Mouse (Mus musculus) layer of hippocampus, adult 9-10 months (tissue): ENCODE data around the gene Cdrt4.
A peak's percentile ranks its signal among the peaks of the same experiment; 100 is the strongest.

ENCODE experiments used
- DNase-seq: peaks from one replicate; pipeline ENCODE4 v3.0.0; 2022; ENCODE audit warnings: low spot score

The Cdrt4 gene

DNA sequence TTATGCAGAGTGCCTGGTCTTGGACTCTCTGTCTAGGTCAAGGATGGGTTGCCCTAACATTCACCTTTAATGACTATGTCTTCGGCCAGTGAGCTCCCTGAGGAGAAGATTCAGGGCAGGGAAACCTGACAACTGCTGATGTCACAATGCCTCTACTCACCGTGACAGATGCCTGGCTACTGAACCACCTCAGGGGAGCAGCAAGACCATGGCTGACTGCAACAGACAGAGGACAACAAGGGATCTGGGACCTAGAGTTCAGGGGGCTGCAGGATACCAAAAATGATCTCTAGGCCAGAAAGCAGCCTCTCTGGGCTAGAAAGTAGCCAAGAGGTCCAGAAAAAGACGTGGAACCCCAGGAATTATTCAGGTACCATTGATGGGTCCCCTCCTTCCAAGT is at the start of gene Cdrt4:
Gene Cdrt4 (plus strand): TSS at position 182 of the 400 bp plus-strand sequence.
- DNase-seq: no peak

DNA sequence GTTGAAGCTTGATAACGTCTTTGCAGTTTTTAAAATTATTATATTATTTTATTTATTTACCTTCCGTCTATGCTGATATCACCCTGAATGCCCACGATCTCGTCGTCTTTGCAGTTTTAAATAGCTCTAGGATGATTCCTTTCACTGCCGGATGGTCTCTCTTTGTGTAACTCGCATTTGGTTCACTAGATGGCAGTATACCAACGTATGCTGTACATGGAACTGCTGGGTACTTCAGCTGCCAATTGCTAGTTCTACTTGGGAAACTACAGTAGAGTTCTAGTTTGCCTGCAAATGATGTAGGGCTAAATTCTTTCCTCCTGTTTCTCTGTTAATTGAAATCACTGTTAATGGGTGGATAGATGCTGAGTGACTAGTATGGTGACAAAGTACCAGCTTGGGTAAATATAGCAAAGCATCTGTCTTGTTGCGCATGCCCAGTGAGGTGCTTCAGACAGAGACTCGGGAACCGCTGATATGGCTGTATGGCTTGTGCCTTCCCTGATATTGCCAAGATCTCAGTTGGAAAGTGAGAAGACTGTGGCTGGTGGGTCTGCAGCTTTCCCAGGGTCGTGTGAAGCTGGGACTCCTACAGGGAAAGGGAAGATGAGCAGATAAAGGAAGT is 49.2 kb upstream of the Cdrt4 start:
- peak; percentile 97 for DNase-seq

DNA sequence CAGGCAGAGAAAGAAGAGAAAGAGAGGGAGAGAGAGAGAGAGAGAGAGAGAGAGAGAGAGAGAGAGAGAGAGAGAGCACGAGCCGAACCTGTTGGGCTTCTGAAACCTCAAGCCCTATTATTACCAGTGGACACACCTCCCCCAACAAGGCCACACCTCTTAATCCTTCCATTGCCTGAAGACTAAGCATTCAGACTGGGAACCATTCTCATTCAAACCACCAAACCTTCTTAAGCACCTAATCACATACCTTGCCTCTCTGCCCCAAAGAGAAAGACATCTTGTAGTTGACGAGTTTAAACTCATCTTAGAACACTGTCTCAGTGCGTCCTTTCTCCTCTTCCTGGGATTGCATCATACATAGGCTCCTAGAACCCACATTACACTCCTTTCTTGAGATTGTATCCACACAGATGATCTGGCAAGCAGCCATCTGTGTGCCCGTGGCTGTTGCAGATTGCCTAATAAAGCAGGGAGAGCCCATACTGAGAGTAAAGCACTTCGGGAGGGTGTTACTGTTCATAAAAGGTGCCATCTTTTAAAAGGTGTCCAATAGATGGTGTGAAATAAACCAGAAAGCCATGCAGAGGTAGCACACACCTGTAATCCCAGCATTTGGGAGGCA is 47.0 kb upstream of the Cdrt4 start:
- no peak for DNase-seq

DNA sequence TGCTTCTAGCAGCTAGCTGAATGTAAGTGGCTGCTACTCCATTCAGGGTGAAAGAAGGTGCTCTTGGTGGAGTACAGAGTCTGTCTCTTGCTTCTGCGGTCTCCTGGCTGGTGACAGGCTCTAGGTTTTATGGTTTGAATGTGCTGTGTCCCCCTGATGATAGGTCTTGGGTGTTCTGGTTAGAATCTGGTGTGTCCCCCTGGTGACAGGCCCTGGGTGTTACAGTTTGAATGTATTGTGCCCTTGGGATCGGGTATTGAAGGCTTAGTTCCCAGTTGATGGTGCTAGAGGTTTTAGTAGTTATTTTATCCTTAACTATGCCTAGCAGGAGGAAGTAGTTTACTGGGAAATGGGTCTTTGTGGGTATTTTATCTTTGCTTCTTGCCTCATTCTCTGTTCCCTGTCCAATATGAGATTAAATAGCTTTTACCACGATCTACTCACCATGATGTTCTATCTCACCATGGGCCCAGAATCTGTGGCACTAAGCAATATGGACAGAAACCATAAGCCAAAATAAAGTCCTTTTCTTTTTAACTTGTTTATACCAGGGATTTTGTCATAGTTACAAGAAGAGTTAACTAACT is 41.2 kb upstream of the Cdrt4 start:
- DNase-seq: no peak

DNA sequence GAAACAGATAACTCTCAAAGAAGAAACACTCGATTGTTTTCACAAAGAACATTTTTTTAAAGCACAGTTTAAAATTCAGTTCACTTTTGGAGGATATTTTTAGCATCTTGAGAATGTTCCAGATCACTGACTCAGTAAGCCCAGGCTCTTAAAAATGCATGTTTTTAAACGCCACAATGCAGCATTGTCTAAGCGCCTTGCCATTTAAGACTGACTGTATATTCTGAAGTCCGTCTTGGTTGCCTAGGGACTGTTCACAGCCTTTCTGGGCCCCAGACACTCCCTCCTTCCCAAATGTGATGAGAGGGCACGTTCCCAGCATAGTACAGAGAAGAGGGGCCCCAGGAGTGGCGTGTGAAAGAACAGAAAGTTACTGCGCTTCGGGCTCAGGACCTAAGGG is 39.6 kb upstream of the Cdrt4 start:
- DNase-seq: no peak

DNA sequence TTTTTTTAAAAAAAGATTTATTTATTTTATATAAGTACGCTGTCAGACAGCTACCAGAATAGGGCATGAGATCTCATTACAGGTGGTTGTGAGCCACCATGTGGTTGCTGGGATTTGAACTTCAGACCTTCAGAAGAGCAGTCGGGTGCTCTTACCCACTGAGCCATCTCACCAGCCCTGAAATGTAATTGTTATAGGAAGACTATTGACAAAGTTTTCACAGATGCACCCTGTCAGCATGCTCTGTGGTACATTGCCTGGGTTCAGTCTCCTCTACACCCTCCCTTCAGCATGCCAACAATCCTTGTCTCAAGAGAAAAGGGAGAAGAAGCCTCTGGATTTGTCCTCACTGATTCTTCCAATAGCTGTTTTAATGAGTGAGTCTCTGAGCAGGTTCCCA is 37.9 kb upstream of the Cdrt4 start:
- no peak for DNase-seq

DNA sequence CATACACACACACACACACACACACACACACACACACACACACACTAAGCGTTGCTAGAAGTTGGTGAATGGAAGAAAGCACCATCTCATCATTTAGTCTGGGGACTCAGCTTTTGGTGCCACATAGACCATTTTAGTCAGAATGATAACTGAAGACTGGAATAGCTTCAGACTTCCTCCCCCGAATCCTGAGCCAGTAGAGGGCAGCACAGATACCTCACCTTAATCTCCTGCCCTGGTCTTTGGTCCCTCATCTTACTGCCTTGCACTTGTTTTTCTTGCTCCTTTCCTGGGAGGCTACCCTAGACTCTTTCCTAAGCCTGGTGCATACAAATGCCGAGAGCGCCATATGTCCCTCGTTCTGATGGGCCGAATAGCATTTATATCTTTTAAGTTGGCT is 36.5 kb upstream of the Cdrt4 start:
- no peak for DNase-seq

DNA sequence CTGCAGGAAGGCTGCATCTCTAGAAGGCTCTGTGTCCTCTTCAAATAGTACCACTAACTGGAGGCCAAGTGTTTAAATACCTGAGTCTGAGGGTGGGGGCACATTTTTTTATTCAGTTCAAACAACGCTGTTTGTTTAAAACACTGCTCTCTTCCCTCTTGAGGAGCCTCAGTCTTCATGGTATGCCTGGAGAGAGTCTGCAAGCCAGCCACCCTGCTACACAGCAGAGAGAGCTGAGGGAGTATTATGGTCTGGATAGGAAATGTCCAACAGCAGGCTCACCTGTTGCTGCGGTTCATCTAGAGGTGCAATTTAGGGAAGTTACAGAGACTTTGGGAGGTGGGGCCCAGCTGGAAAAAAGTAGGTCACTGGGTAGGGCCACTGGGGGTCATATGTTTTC is 35.5 kb upstream of the Cdrt4 start:
- DNase-seq: no peak

DNA sequence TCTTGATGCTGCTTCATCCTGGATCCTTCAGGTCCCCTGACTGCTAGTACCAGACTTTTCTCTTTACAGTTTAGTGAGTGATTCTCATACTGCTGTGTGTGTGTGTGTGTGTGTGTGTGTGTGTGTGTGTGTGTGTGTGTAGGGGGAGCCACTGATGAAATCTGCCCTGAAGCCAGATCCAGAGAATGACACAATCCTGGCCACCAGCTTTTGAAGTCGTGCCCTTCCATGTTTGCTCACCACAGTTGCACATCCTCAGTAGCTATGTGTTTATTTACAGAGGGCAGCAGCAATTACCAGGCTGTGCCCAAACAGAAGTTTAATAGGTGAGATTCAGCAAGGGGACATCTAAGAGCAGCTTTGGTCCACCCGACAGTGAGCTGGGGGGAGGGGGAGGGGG is 34.2 kb upstream of the Cdrt4 start:
- no peak for DNase-seq

DNA sequence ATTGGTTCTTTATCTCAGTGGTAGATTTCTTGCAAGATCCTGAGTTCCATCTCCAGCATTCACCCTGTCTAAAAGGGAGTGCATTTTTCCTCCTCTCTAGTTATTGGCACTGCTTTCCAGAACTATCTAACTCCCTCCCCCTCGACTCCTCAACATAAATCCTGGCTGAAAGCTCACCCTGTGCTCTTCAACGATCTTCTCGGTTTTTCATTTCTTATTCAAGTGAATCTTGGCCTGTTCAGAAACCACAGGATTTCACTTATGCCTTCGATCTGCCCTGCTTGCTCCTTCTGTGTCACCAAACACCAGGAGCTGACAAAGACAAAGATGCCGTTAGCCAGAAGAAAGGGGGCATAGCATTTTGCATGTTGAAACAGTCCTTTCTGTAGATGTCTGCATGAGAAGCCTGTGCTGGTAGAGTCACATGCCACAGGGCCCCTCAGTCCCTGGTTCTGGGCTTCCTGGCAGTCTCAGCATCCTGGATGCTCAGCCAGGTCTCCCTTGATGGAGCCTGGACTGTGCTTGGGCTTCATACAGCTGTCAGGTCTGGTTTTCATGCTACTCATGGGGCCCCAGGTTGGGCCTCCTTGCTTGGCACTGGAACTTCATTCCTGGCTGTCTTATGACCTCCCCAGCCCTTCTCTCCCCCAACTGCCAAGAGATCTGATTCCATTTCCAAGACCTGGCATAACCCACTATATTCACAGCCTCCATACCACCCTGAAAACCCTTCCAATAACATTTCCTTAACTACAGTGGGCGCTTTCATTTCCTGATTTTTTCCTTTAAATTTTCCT is 30.8 kb upstream of the Cdrt4 start:
- no peak for DNase-seq

DNA sequence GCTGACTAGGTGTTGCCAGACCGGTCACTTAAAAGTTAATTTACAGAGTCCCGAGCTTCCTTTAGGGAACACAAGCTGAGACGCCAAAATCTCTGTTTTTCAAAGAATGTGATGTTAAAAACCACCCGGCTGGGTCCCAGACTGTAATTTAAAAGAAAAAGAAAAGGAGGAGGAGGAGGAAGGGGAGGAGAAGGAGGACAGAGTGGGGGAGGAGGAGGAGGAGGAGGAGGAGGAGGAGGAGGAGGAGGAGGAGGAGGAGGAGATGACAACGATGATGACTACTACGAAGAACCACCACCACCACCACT is 30.3 kb upstream of the Cdrt4 start:
- no peak for DNase-seq

DNA sequence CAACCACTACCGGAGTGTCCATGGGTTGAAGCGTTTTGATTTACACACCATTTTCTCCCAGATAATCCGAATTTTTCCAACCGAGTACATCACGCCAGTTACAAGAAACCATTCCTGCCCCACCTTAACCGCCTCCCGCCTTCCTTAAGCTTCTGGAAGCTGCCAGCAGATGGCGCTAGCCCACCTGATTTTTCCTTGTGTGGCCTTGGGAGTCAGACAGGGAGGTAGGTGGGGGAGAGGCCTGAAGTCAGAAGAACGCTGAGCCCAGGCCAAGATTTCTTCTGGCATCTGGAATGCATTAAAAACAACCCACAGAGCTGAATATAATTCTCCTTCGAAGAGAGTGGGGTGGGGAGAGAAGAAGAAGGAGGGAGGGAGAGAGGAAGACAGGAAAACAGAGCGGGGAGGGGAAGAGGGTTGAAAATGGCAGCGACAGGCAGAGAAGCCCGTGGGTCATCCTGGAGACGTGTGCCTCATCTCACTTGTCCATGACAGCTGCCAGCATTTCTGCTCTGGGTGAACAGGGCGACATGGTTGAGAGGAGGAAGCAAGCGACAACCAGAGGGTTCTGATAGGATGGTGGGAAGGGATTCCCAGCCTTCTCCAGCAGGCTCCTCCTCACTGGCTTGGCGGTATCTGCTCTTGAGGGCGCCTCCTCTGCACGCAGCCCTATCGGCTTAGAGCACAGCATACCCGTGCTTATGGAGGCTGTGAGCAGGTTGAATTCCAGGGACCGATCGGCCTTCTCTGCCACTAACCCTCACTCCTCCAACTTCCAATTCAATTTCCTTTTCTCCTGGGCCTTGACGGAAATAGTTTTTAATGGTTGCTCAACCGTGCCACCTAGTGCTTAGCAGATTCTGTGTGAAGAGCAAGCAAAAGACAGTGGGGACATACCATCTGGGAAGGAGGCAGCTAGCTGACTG is 29.7 kb upstream of the Cdrt4 start:
- DNase-seq: peak; percentile 86

DNA sequence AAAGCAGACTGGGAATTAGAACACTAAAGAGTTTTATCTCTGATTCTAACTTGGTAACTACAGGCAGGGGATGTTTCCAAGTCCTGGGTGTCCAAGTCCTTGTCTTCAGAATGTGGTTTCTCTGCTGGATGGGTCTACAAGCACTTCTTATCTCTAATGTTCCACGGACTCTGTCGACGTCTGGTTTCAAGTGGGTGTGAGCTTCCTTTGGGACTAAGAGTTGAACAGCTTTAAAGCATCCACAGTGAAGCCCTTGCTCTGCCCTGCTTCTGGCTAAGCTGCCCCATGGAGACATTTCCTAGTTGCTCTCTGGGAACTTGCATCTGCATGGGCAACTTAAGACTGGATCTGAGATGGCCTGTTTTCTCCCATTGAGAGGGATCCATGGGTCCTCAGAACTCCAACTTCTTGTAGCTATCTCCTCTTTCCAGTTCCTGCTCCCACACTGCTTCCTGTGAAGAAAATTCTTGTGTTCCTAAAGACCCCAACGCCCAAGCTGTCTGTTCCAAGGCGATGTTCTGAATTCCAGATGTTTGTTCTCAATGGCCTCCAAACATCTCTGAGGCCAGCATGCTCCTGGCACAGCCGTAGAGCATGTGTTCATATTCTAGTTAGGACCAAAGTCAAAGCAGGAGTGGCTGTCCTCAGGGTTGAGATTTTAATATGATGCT is 26.8 kb upstream of the Cdrt4 start:
- DNase-seq: no peak

DNA sequence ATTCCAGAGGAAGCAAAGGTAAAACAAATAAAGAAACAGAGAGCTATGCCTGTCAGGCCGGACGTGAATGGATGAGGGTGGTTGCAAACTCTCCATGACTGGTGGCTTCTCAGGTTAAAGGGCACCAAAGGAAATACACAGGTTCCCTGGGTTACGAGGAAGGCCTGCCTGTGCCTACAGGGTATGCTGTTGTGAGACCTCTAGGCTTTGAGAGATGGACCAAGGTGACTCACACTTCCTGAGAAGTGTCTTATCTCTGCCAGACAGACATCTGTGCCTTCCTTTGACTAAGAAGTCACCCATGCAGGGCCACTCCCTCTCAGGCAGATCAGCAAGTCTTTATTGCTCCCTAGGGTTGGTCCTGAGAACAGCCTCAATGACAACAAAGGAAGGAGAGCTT is 21.2 kb upstream of the Cdrt4 start:
- DNase-seq: no peak

DNA sequence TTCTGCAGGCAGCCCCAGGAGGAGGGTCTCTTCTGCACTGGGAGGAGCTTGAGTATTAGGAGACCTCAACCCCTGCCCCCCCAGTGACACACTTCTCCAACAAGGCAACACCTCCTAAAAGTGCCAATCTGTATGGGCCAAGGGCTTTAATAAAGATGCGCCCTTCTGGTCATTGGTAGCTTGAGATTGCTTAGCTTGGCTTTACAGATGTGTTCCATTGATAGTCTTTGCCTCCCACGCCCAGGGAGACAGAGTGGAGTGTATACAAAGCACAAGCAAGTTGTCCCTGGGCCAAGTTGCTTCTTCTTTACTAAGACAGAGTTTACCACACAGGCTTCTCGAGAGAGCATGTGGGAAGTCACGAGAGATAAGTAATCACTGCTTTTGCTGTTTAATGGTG is 20.4 kb upstream of the Cdrt4 start:
- no peak for DNase-seq

DNA sequence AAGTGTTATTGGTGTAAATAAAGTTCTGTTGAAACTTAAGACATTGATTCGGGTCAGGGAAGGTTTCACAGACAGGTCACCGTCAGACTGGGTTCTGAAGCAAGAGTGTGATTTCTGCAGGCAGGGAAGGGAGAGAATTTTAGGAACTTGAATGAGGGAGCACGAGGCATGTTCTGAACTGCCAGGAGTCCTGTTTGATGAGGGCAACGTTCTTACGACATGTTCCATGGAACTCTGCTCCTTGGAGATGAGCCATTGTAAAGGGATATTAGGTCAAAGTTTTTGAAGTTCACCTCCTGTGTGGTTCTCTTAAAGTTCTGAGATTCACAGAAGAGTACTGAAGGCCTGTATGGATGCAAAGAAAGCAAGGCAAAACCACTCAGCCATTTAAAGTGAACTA is 19.9 kb upstream of the Cdrt4 start:
- DNase-seq: no peak

DNA sequence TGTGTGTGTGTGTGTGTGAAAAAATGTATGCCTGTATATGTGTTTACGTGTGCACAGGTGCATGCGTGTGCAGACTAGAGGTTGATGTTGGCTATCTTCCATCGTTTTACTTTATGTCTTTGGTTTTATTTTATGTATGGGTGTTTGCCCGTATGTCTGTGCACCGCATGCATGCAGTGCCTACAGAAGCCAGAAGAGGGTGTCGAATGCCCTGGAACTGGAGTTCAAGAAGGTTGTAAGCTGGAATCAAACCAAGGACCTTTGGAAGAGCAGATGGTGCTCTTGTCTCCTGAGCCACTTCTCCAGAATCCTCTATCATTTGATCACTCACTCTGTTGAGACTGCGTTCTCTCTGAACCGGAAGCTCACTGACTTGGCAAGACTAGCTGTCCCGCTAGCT is 17.9 kb upstream of the Cdrt4 start:
- DNase-seq: no peak

DNA sequence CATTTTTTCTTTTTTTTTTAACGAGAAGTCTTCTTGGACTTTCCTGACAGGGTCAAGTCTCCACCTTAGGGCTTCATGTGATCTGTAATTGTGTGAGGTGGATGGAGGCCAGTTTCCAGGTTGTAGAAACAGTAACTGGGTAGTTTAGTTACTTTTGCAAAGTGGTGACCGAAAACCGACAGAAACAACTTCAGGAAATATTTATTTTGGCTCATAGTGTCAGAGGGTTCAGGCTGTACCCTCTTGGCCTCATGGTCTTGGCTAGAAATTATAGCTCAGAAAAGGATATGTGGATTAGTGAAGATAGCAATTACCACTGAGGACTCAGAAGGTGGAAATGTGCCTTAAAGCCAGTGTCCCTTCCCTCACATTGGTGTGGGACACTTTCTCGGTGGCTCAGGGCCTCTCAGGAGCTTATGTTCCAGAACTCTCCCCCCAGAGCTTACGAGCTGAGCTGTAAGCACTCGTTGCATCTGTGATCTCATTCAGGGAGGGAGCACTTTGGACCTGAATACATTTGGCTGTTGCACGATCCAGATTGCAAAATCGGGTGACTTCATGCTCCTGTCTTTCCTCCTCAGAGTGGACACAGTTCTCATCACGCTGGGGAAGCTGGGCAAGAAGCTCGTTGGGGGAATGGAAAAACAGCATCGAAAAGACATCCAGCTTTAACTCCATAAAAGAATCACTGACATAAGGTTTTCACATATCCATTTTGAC is 16.0 kb upstream of the Cdrt4 start:
- no peak for DNase-seq

DNA sequence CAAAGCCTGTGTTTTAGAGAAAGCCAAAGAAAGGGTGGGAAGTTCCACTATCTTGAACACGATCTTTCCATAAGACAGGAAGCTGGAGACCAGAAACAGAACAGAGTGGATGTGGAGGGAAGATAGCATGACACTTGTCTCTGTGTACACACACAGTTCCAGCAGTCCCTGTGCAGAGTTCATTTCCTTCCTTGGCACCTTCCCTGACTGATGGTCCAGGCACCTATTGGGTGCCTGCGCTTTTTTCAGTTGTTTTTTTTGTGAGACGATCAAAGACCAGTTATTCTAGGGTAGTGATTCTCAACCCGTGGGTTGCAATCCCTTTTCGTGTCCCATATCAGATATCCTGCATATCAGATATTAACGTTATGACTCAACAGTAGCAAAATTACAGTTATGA is 13.0 kb upstream of the Cdrt4 start:
- no peak for DNase-seq

DNA sequence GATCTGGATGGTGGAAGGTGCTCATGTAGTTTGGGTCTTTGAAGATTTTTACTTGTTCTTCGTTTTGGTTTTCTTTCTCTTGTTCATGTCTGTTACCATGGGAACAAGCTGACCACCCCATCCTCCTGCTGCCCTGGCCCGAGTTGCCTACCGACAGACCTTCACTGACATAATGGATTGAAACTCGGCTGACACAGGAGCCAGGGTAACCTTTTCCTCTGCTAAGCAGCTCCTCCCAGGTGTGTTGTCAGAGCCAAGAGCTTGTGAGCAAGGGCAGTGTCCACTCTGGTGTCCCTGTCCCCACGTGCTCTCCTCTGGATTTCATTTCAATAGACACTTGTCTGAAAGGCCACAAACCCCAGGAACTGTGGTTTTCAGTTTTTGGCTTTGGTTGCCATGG is 12.1 kb upstream of the Cdrt4 start:
- DNase-seq: no peak

DNA sequence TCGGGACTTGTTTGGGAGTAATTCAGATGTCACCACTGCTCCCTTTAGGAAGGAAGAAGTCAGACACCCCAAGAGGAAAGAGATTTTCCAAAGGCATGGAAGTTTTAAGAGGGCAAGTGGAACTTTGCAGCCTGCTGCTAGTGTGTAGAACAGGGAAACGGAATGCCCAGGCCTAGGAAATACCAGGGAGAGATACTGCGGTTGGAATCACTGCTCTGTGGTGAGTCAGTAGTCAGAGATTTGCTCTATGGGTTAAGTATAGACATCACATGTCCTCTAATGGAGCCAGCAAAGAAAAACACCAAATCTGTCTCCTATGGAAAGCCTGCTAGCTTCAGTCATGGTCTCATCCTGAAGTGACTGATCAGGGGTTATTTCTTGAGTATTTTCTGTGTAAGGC is 10.8 kb upstream of the Cdrt4 start:
- DNase-seq: no peak
